ENCODE assay signal across 8 mouse cellular contexts in genomic region chr7:142894669-142895068, GRCm38 (mm10). TPM values are rescaled to one million over a fixed set of nuclear protein-coding genes. Genes with fewer than 3 reads are reported as not detected.
A peak's percentile ranks its signal among the peaks of the same experiment; 100 is the strongest.
DNase-seq lines count a peak whose midpoint lies in the region; ATAC-seq lines count a peak whose summit lies in the region.

No protein-coding gene starts in this region.

- H3K4me3 ChIP-seq in embryonic facial prominence, embryonic 13.5 days, result no peak overlapping the region

- no peak overlapping the region for H3K27ac ChIP-seq in embryonic facial prominence, embryonic 13.5 days

- H3K9ac ChIP-seq in embryonic facial prominence, embryonic 13.5 days, result no peak overlapping the region

- WGBS in embryonic facial prominence, embryonic 13.5 days, result 6% methylated on average over 3 of the region's 3 CpGs

- peak; percentile 86 for DNase-seq in CD4-positive, CD25-positive, alpha-beta regulatory T cell, adult 2 months (ENCODE audit: low read depth, low spot score)
- DNase-seq in adrenal gland, postnatal 36 days, result peak; percentile 78 to 80
- DNase-seq in heart, adult 9 months (ENCODE audit: low spot score in 2 of 2), result peak; percentile 56 to 75
- peak; percentile 83 for DNase-seq in kidney, postnatal 14 days
- peak; percentile 67 to 70 for DNase-seq in lung, adult 18-20 months
- peak; percentile 31 for DNase-seq in ovary, adult 18-20 months (ENCODE audit: low spot score)
- peak; percentile 31 to 42 for DNase-seq in thymus, adult 18-20 months

- H3K4me2 ChIP-seq in embryonic facial prominence, embryonic 13.5 days, result peak overlapping the region; percentile 14; the same call in 1 of the 2 replicates

- H3K36me3 ChIP-seq in embryonic facial prominence, embryonic 13.5 days, result no peaks in the 10 kb centered on the region

- peaks cover 21% of the 10 kb centered on the region for H3K27me3 ChIP-seq in embryonic facial prominence, embryonic 13.5 days

- peaks cover 9% of the 10 kb centered on the region; the same call in 1 of the 2 replicates for H3K4me1 ChIP-seq in embryonic facial prominence, embryonic 13.5 days

- H3K9me3 ChIP-seq in embryonic facial prominence, embryonic 13.5 days, result no peaks in the 10 kb centered on the region

- no peak for ATAC-seq in embryonic facial prominence, embryonic 13.5 days (ENCODE audit: insufficient number of reproducible peaks, insufficient read depth, low FRiP score, low TSS enrichment, low read depth)

RNA-seq across cellular contexts. Expression of gene Th, which starts 36.3 kb away (rescaled TPM):
- 100 to 1,000 TPM; 461 to 696 TPM for total RNA-seq in adrenal gland, postnatal 36 days (2021)
- 0.32 and 0.78 TPM in 2 replicates for polyA plus RNA-seq in embryonic facial prominence, embryonic 13.5 days (2015; fragmentation: Nextera tagmentation; extraction: Ambion mirVana)

Comparison
In these comparisons a context has a peak if more than half of its experiments do, and no peak if none do; other contexts are left out.
1. DNase-seq: peak in every context shown above with its lines; median percentile 86 in CD4-positive, CD25-positive, alpha-beta regulatory T cell, adult 2 months; 83 in kidney, postnatal 14 days; 79 in adrenal gland, postnatal 36 days; 68 in lung, adult 18-20 months; 66 in heart, adult 9 months; 36 in thymus, adult 18-20 months; 31 in ovary, adult 18-20 months.